Mouse (Mus musculus): ENCODE data around the gene Xdh. TPM values are rescaled to one million over a fixed set of nuclear protein-coding genes. Genes with fewer than 3 reads are reported as not detected.

The Xdh gene
- polyA plus RNA-seq, 1 experiment from 2014 or later = 1.9 TPM

DNA sequence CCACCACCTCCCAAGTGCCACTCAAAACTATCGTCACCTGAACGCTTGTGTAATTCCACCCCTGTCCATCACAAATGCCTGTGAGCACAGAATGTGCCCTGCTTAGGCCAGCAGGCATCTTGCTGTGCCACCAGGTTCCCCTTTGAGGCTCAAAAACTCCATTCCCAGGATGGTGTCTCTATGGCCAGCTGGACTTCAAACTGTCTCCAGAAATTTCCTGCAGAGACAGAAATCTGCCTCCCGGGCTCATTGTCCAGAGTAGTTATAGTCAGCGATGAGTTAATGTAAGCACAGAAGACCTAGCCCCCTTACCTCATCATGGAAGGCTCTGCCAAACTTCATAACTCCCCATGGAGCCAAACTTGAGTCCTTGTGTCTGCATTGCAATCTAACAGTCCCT is 112.8 kb downstream of the Xdh start:
- Histone ChIP-seq H3K27me3 (ENCODE audit: insufficient read depth, low read length) (no peaks in the 10 kb centered on the region), H3K4me1 (replicated peaks; ENCODE audit: insufficient read depth, low read length) (no peaks in the 10 kb centered on the region), H3K9ac (ENCODE audit: low read depth, low read length) (no peak overlapping the region), H3K9me3 (replicated peaks; ENCODE audit: low read length) (no peaks in the 10 kb centered on the region), H3K4me2 (ENCODE audit: low read length) (no peak overlapping the region), H3K36me3 (ENCODE audit: insufficient read depth, low read length) (no peaks in the 10 kb centered on the region), H3K27ac (no peak overlapping the region), H3K4me3 (replicated peaks; ENCODE audit: low read depth, low read length) (no peak overlapping the region)
- no peak for DNase-seq (ENCODE audit: low spot score)
- 88% methylated on average over 4 of the region's 4 CpGs for WGBS
- ATAC-seq (replicated peaks; ENCODE audit: low FRiP score, low read depth) = no peak
- TF ChIP-seq CTCF (IDR thresholded peaks at IDR 0.05; ENCODE audit: low read depth) = no peak

DNA sequence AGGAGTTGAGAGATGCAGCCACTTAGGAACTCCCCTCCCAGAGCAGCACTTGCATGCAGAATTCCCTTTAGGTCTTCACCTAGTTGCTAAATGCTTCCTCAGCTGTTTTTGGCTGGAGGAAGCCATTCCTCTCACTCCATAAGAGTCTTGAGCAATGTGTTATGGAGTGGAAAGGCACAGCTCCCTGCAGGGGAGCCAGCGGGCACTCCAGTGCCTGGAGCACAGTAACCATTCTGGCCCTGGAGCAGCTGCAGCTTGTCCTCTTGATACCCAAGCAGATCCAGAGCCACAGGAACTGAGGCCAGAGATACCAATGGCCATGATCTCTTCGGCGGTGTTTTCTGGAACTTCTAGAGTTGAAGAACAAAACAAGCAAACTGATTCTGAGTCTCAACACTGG is 113.4 kb downstream of the Xdh start:
- no peak overlapping the region for H3K4me2 ChIP-seq (ENCODE audit: low read length)
- no peaks in the 10 kb centered on the region for H3K36me3 ChIP-seq (ENCODE audit: insufficient read depth, low read length)
- no peak for ATAC-seq (replicated peaks; ENCODE audit: low FRiP score, low read depth)
- no peaks in the 10 kb centered on the region for H3K4me1 ChIP-seq (replicated peaks; ENCODE audit: insufficient read depth, low read length)
- no peak for TF ChIP-seq CTCF (IDR thresholded peaks at IDR 0.05; ENCODE audit: low read depth)
- no peaks in the 10 kb centered on the region for H3K27me3 ChIP-seq (ENCODE audit: insufficient read depth, low read length)
- 91% methylated on average over 3 of the region's 3 CpGs for WGBS
- DNase-seq (ENCODE audit: low spot score) = no peak
- H3K27ac ChIP-seq = no peak overlapping the region
- H3K4me3 ChIP-seq (replicated peaks; ENCODE audit: low read depth, low read length) = no peak overlapping the region
- H3K9ac ChIP-seq (ENCODE audit: low read depth, low read length) = no peak overlapping the region
- no peaks in the 10 kb centered on the region for H3K9me3 ChIP-seq (replicated peaks; ENCODE audit: low read length)

Other genes starting within 250 kb of the Xdh start
- 19.3 and 24.0 TPM in 2 replicates for gene Galnt14, start 239.7 kb downstream of the Xdh start, polyA plus RNA-seq (2015; fragmentation: Nextera tagmentation; extraction: Ambion mirVana)
- 20.5 and 21.5 TPM in 2 replicates for gene Ehd3, start 146.1 kb downstream of the Xdh start, polyA plus RNA-seq (2015; fragmentation: Nextera tagmentation; extraction: Ambion mirVana)
- 0.08 and 0.22 TPM in 2 replicates for gene Srd5a2, start 97.7 kb upstream of the Xdh start, polyA plus RNA-seq (2015; fragmentation: Nextera tagmentation; extraction: Ambion mirVana)

All from kidney, postnatal 0 days (tissue).